Mouse (Mus musculus) gastrocnemius, adult 18-20 months (tissue): ENCODE measurements around the gene Il4ra. TPM values are rescaled to one million over a fixed set of nuclear protein-coding genes. Genes with fewer than 3 reads are reported as not detected.

Source experiments
- DNase-seq: peaks from one replicate; pipeline ENCODE4 v3.0.0; 2021; ENCODE audit warnings: low spot score
- total RNA-seq, 2 experiments: library from RNA; stranded (reverse); gene quantifications; 2 replicates each; pipeline ENCODE4 v1.2.3; 2021

Il4ra gene
- total RNA-seq, 2 experiments from 2014 or later: 4.7 to 5.2 TPM

DNA sequence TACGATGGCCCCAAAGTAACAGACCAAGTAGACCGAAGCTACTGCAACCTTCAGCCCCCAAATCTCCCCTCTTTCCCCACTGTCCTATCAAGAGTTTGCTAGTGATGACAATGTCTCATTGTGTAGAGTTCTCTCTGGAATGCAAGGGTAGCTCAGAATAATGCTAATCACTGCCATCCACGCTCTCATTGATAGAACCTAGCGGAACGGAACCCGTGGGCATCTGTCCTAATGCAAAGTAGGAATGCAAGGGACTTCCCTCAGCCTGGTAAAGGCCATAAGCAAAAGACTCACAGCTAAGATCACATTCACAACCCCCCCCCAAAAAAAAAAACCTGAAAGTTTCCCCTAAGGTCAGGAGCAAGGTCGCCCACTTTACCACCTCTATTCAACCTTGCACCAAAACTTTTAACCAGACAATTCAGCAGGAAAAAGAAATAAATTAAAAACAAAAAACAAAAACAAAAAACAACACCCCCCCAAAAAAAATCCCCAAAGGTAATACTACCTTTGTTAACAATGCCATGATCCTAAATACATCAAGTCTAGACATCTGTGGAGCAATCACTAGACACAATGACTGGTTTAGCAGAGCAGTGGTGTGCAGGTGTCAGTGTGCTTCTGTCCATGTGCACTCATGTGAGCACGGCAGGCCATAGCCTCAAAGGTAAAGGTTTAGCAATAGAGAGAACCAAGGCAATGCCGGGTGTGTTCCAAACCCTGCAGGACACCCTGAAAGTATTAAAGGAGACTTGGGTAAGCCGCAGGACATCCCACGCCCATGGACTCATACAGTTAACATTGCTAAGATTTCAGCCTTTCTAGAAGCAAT is 45.8 kb downstream of the Il4ra start:
- DNase-seq: no peak

DNA sequence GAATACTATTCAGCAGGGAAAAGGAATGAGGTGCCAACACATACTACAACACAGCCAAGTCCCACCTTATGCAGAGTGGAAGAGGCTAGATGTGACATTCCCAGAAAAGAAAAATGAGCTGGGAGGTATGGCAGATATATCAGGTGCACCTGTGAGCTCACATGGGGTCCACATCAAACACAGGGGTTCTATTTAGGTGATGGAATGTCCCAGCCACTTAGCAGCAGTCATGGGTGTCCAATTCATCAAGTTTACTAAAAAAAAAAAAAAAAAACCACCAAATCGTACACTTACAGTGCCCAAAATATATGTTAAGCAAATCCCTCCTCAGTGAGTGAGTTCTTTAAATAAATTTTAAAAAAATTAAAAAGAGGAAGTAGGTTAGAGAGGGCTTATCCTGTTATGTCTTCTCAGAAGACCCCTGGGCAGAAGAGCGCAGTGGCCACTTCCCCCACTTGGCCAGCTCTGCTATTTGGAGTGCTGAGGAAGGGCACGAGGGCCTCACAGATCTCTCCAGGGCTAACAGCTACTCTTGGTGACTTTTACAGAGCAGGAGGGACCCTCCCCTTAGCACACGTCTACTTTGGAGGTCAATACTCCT is 47.6 kb downstream of the Il4ra start:
- DNase-seq: no peak

DNA sequence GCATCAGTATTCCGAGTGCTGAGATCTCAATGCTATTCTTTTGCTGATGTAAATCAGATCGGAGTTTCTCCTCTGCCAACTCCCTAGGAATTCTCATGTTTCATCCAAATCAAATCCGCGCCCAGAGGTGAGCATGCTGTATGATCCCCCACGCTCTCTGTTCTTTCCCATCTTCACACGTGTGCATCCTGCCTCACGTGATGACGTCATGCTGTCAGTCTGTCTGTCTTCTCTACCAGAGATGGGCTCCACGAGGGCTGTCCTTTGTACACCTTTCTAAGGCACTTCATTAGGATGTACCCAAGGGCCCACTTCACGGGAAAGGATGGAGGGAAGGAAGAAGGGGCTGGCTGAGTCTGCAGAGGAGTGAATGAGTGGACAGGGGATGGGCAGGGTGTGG is 48.2 kb downstream of the Il4ra start:
- no peak for DNase-seq

DNA sequence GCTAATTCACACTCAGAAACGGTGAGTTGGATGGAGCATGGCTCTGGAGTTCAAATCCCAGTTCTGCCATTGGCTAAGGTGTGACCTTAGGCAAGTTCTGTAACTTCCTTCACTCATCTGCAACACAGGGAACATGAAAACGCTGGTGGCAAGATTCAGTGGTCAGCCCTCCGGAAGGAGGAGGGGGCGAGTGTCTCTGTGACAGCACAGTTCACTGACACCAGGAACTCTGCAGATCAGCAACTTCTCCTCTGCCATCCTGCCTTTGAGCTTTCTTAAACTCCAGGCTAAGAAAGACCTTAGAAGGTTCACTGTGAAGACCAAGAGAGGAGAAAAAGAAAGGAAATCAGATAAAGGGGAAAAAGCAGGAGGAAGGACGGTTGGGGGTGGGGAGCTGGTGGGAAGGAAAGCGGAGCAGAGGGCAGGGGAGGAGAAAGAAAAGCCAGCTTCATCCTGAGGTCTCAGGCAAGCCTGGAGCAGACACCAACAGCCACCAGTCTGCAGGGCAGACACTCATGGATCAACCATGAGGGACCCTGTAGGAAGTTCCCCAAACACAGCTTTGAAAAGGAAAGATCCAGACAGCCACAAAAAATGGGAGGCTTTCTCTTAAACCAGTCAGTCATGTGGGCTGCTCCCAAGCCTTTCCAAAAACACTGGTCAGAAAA is 48.8 kb downstream of the Il4ra start:
- no peak for DNase-seq

DNA sequence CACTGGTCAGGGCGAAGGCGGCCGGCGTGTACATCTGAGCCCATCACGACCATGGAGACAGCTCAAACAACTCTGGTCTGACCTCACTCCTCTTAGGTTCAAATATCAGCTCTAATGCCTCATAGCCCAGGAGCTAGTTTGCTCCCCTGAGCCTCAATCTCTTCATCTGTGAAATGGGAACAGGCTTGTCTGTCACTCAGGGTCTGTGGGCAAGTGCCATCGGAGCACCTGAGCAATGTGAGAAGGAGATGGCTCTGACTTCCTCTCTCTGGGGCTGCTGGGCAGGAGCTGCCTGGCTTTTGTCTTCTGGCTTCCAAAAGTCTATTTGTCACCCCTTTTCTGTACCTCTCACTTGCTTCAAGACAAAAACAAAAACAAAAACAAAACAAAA is 49.4 kb downstream of the Il4ra start:
- DNase-seq: no peak

DNA sequence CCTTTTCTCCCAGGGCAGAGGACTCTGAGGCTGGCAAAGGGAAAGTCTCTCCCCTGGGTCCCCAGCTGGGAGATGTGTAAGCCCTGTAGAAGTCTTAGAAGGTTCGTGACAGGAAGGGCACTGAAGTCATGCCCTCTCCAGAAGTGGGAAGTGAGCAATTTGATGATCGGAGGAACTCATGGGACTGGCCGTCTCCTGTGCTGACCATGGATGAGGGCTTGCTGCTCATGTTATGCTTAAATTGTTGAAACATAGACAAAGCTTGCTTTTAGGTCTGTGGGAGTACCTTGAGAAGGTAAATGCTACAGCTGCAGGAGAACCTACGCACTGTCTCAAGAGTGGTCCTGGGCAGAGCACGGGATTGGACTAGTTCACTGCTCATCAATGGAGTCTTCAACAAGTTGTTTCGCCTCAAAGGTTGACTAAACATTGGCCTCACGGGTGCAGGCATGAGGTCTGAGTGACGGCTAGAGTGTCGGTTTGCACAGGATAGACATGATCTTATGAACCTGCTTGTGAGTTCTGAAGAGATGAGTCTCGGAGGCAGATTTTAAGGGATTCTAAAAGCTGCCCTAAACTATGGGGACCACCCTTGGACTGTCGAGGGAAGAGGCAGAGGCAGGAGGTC is 50.0 kb downstream of the Il4ra start:
- DNase-seq: no peak

DNA sequence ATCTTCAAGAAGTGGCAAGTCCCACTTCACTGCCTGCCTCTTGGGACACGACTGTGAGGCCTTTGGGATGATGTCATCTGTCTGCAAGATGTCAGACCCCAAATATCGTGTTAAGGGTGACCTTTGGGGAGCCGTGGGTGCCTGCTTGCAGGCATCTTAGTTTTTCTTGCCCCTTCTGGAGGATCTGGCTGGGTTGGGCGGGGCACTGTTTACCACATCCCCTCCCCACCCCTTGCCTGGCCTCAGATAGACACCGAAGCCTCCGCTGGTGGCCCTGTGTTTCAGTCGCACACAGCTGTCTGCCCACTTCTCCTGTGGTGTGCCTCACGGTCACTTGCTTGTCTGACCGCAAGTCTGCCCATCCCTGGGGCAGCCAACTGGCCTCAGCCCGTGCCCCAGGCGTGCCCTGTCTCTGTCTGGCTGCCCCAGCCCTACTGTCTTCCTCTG is 51.3 kb downstream of the Il4ra start, which contains the start of gene Il21r:
TSS of gene Il21r (plus strand) at position 245 of the 447 bp plus-strand sequence.
- no peak for DNase-seq

DNA sequence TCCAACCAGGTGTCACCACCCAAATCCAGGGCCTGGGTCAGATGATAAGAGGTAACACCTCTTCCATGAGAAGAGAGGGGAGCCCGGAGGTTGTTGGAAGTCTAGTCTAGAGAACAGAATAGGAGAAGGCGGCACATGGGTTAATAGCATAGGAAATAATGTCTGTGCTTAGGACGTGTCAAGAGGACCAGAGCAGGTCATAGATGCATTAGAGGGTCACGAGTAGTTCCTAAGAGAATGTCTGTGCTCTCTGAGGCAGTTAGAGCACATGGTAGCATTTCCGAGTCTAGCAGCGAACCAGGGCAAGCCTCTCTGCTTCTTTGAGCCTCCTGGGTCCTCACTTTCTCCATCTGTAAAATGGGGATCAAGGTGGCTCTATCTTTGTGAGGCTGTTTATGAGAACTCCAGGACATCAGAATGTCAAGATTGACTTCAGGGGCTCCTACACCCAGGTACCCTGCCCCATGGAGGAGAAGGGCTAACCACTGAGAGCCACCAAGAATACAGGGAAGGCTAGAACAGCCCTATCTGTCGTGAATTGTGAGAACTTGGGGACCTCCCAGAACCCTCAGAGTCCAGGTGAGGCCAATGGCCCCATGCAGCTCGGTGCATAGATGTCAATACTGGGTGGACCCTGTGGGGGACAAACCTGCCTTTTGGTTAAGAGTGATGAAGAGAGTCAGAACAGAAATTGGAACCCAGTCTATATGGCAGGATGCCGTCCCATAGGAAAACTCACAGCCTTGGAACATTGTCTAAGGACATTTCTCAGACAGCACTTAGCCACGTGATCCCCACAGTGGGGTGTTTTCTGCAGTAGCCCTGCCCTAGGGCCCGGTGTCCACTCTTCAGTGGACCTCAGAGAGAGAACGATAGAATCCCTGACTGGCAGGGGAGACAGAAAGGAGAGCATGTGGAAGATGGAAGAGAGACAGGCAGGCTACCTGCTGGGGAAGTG is 52.7 kb downstream of the Il4ra start:
- no peak for DNase-seq

DNA sequence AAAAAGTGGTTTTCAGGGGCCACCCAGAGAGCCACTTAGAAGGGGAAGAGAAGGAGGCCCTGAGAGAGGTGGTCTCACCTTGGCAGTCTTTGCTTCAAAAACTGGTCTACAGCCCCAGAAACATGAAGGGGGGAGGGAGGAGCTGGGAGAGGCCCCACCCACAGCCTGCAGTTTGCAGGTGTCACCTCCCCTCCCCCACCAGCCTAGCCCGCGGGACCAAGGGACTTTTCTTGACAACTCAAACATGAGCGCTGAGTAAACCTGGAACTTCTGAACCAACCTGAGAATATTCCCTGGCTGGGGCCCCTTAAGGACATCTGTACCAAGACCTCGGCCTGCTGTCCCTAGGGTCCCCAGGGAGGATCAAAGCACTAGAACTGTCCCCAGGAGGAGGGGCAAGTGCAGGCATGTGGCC is 53.8 kb downstream of the Il4ra start:
- no peak for DNase-seq

DNA sequence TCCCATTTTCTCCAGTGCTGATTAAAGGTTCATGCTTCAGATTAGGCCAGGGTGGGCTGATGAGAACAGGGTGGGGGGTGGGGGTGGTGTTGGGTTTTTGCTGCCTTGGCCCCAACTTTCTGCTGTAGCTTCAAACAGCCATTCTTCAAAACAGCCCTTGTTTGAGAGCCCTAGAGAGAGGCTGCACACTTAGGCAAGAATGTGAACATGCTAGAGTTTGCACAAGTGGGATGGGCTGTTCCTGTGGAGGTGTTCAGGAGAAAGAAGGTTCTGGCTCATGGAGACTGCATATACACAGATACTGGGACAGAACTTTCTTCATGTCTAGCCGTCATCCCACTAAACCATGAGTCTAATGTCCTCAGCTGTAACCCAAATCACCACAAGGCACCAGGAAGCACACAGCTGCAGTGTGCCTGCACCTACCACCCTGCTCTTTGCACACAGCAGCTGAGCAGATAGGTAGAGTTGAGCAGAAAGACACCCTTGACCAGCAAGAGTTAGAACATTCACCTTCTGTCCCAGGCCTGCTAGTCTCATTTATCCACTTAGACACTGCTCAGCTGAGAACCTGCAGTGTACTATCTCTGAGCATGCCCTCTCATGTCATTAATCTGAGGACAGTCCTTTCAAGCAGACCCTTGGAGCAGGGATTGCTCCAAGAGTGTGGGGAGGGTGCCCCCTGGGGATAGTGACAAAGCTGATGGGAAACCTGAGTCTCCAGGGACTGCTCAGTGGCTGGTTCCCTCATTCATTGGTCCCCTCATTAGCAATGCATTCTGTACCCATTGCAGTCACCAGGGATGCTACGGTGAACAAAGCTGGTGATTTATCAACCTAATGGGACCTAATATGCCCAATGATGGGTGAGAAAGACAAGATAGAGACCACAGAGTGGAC is 54.6 kb downstream of the Il4ra start:
- DNase-seq: no peak

DNA sequence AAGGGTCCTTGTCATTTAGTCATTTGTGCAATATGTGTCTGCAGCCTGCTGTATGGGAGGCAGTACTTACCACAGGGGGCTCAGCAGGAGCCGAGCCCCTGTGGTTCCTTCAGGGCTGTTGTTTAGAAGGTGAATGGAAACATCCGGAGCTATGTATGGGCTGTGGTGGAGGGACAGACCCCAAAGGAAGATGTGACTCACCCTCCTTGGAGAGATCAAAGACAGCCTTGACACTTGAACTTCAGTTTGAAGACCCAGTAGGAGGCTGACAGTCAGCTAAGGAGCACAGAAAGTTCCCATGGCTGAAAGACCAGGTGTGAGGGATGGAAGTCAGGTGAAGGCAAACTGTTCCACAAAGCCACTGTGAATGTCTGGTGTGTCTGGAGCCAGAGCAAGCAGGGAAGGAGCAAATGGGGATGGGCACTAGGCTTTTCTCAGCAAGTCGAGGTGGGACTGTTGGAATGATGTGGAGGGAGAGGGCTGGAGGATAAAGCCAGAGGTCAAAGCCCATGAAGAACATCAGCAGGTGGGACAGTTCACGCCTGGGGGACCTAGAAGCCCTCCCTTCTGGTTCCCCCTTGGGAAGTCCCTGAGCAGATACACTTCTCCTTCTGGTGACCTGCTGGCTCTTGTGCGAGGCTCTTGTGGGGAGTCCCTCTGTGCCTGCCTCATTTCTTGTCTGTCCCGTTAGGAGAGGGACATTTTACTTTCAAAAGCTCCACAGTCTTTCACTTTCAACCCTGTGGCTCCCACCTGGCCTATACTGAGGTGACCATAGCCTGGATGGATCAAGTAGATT is 55.7 kb downstream of the Il4ra start:
- DNase-seq: no peak

DNA sequence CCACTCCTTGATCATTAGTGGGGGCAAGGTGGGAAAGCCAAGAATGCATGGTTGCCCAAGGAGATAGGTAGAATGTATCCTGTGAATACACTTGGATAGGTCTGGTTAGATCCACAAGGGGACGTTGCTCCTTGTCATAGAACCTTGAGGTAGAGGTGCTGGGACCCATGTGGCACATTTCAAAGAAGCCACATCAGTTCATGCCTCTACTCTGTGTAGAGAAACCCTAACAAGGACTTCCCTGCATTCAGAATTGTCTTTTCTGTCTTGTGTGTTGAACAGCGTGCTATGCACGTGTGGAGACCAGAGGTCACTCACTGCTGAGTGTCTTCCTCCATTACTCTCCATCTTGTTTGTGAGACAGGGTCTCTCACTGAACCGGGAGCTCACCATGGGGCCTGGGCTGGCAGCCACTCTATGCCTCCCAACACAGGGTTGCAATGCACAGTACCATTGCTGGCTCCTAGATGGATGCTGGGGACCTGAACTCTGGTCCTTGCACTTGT is 56.3 kb downstream of the Il4ra start:
- no peak for DNase-seq

DNA sequence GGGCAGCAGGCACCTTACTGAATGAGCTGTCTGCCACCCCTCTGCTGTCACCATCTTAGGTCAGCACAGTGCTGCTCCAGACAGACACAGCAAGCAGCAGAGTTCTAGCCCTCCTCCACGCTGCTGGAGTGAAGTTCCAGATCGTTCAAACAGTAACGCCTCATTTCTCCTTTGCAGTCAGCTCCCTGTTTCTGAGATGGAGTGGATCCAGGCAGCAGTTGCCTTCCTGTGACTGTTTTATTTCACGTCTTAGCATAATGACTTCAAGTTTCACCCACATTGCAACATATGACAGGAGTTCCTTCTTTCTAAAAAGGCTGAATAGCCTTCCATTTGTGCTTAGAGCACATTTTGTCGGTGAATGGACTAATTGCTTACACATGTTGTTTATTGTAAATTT is 61.7 kb downstream of the Il4ra start:
- no peak for DNase-seq

DNA sequence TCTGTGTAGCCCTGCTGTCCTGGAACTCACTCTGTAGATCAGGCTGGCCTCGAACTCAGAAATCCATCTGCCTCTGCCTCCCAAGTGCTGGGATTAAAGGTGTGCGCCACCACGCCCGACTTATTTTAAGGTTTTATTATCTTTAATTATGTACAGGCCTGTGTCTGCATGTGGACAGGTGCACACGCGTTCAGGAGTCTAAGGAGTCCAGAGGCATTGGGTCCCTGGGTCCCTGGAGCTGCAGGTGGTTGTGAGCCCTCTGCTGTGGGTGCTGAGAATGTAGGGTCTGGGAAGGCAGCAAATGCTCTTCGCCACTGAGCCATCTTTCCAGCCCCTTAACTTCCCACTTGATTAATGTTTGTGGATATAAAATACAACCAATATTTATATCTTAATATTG is 63.5 kb downstream of the Il4ra start:
- DNase-seq: no peak

DNA sequence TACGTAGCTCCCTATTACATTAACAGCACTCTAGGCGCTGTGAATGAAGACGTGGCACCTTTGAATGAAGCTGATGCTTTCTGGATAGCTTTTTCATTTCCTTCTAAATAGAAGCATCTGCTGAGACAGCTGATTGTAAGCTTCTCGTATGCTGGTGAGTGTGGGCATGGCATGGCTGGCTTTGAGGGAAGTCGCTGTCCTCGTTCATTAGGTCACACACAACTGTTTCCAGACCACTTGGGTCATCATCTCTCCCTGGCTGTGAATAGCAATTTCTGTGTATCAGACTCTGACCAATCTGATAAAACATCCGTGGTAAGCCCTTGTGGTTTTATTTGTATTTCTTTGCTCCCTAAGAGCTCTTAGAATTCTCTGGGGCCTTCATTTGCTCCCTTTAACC is 66.1 kb downstream of the Il4ra start:
- no peak for DNase-seq

DNA sequence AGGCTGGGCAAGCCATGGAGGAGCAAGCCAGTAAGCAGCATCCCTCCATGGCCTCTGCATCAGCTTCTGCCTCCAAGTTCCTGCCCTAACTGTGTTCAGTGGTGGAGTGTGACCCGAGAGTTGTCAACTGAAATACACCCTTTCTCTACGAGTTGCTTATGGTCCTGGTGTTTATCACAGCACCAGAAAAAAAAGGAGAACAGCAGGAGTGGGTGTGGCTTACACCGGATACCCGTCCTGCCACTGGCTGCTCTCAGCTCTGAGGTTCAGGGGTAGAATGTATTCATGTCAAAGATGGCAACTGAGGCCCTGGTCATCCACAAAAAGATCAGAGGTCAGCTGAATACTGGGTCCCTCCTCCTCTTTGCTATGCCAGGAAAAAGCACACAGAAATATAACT is 68.2 kb downstream of the Il4ra start:
- DNase-seq: no peak

DNA sequence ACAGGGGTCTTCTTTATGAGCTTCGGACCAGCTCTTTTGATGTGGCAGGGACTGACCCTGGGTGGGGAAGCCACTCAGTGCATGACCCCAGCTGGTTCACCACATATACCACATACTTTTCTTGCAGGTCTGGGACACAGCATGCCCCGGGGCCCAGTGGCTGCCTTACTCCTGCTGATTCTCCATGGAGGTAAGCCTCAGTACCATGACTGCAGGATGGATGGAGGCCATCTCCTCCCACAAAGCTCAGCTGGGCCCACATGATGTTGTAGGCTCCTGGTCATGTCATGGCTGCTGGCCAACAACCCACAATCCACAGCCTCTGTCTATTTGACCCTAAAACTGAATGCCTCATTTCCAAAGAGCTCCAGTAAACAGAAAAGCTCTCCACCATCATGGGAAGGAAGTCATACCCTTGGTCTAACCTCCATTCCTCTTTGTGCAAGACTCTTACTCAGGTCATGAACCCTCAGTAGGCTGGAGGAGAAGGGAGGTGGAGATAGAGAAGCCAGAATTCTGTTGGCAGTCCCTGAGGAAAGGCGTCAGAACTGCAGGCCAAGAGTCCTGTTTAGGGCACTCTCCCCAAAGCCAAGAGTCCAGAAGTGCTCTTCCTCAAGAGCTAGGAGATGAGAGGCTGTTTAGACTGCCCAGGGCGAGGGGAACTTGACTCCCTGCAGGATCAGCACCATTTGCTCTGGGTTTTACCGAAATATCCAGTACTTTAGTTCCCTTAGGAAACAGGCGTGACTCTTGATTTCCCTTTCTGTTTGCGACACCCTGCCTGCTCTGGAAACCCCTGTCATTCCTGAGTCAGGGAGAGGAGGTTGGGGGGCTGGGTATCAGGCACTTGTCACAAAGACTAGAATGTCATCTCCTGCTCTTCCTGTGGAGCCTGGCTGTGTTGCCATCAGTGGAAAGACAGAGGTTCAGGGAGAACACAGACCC is 71.1 kb downstream of the Il4ra start:
- no peak for DNase-seq

DNA sequence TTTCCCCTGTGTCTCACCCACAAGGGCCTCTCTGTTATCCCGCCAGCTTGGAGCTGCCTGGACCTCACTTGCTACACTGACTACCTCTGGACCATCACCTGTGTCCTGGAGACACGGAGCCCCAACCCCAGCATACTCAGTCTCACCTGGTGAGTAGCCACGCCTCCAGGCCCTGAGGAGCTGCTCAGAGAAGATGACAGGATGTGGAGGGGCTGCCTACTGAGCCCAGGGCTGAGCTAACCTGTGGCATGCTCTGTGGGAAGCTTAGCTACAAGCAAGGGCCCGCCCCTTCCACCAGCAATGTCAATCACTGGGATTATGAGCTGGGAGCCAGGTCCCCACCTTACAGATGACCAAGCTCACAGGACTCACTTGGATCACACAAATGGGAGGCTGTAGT is 73.3 kb downstream of the Il4ra start:
- DNase-seq: no peak
